Mouse (Mus musculus): ENCODE results near the gene Tfip11. TPM values are rescaled to one million over a fixed set of nuclear protein-coding genes. Genes with fewer than 3 reads are reported as not detected.

The Tfip11 gene
- polyA plus RNA-seq, 1 experiment from 2014 or later = 21.6 TPM

- 84% methylated on average over 6 of the region's 6 CpGs for WGBS
- no peak for ATAC-seq (ENCODE audit: insufficient number of reproducible peaks, low FRiP score)
- no peak overlapping the region for H3K4me2 ChIP-seq
- H3K9me3 ChIP-seq (replicated peaks) = no peaks in the 10 kb centered on the region
- no peaks in the 10 kb centered on the region for H3K27me3 ChIP-seq (replicated peaks)
- H3K4me1 ChIP-seq (replicated peaks) = peaks cover 12% of the 10 kb centered on the region
- no peak overlapping the region for H3K27ac ChIP-seq (ENCODE audit: poor library complexity, severe bottlenecking)
- H3K4me3 ChIP-seq = no peak overlapping the region
- H3K36me3 ChIP-seq = peaks cover 22% of the 10 kb centered on the region
- no peak overlapping the region for H3K9ac ChIP-seq
These were observed 18.2 kb downstream of the Tfip11 start for GRCm38 (mm10) chr5:112344092-112344960.

GRCm38 (mm10) chr5:112346211-112346965, 20.2 kb downstream of the Tfip11 start:
- Histone ChIP-seq H3K36me3 (peaks cover 37% of the 10 kb centered on the region), H3K4me3 (no peak overlapping the region), H3K9me3 (replicated peaks) (no peaks in the 10 kb centered on the region), H3K9ac (no peak overlapping the region), H3K4me2 (no peak overlapping the region), H3K27ac (ENCODE audit: poor library complexity, severe bottlenecking) (no peak overlapping the region), H3K27me3 (replicated peaks) (no peaks in the 10 kb centered on the region), H3K4me1 (replicated peaks) (peaks cover 12% of the 10 kb centered on the region)
- no peak for ATAC-seq (ENCODE audit: insufficient number of reproducible peaks, low FRiP score)
- WGBS = 79% methylated on average over 16 of the region's 16 CpGs

- no peak overlapping the region for H3K9ac ChIP-seq
- H3K27ac ChIP-seq (ENCODE audit: poor library complexity, severe bottlenecking) = no peak overlapping the region
- ATAC-seq (ENCODE audit: insufficient number of reproducible peaks, low FRiP score) = no peak
- 92% methylated on average over 8 of the region's 8 CpGs for WGBS
- no peak overlapping the region for H3K4me3 ChIP-seq
- 0 out of 2 replicates have a peak, but pooled peaks cover 3% of the 10 kb centered on the region for H3K27me3 ChIP-seq (replicated peaks)
- H3K4me1 ChIP-seq (replicated peaks) = no peaks in the 10 kb centered on the region
- H3K36me3 ChIP-seq = peaks cover 53% of the 10 kb centered on the region
- H3K9me3 ChIP-seq (replicated peaks) = no peaks in the 10 kb centered on the region
- H3K4me2 ChIP-seq = no peak overlapping the region
These were observed 23.0 kb downstream of the Tfip11 start for GRCm38 (mm10) chr5:112349169-112349568.

- WGBS = 81% methylated on average over 6 of the region's 6 CpGs
- no peak for ATAC-seq (ENCODE audit: insufficient number of reproducible peaks, low FRiP score)
- no peak overlapping the region for H3K27ac ChIP-seq (ENCODE audit: poor library complexity, severe bottlenecking)
- peaks cover 47% of the 10 kb centered on the region for H3K27me3 ChIP-seq (replicated peaks)
- no peaks in the 10 kb centered on the region for H3K9me3 ChIP-seq (replicated peaks)
- H3K9ac ChIP-seq = no peak overlapping the region
- H3K4me1 ChIP-seq (replicated peaks) = peaks cover 20% of the 10 kb centered on the region
- peaks cover 55% of the 10 kb centered on the region for H3K36me3 ChIP-seq
- no peak overlapping the region for H3K4me3 ChIP-seq
- no peak overlapping the region for H3K4me2 ChIP-seq
These were observed 29.3 kb downstream of the Tfip11 start for GRCm38 (mm10) chr5:112355493-112355892.

- 0 out of 2 replicates have a peak, but pooled peaks have one; percentile 36 for ATAC-seq (ENCODE audit: insufficient number of reproducible peaks, low FRiP score)
- no peak within 1 kb of the TSS for H3K4me2 ChIP-seq
- H3K27me3 ChIP-seq (replicated peaks) = peaks cover 47% of the 10 kb centered on the region
- peaks cover 20% of the 10 kb centered on the region for H3K4me1 ChIP-seq (replicated peaks)
- no peaks in the 10 kb centered on the region for H3K9me3 ChIP-seq (replicated peaks)
- WGBS = 57% methylated on average over 13 of the region's 13 CpGs
- no peak within 1 kb of the TSS for H3K9ac ChIP-seq
- no peak within 1 kb of the TSS for H3K4me3 ChIP-seq
- H3K36me3 ChIP-seq = peaks cover 51% of the 10 kb centered on the region
- no peak within 1 kb of the TSS for H3K27ac ChIP-seq (ENCODE audit: poor library complexity, severe bottlenecking)
These were observed 29.8 kb downstream of the Tfip11 start, which contains the start of gene Gm6583 for GRCm38 (mm10) chr5:112355910-112356309. Gm6583 (minus strand) TSS chr5:112356033.

- Histone ChIP-seq H3K9ac (no peak overlapping the region), H3K36me3 (peaks cover 47% of the 10 kb centered on the region), H3K4me2 (no peak overlapping the region), H3K9me3 (replicated peaks) (no peaks in the 10 kb centered on the region), H3K4me1 (replicated peaks) (peaks cover 20% of the 10 kb centered on the region), H3K27me3 (replicated peaks) (peaks cover 47% of the 10 kb centered on the region), H3K27ac (ENCODE audit: poor library complexity, severe bottlenecking) (no peak overlapping the region), H3K4me3 (no peak overlapping the region)
- WGBS = 73% methylated on average over 9 of the region's 9 CpGs
- no peak for ATAC-seq (ENCODE audit: insufficient number of reproducible peaks, low FRiP score)
These were observed 30.2 kb downstream of the Tfip11 start for GRCm38 (mm10) chr5:112356322-112356721.

- no peak for ATAC-seq (ENCODE audit: insufficient number of reproducible peaks, low FRiP score)
- H3K9me3 ChIP-seq (replicated peaks) = no peaks in the 10 kb centered on the region
- H3K4me2 ChIP-seq = 0 out of 2 replicates have a peak overlapping the region, but pooled peaks have one; percentile 3
- H3K4me3 ChIP-seq = no peak overlapping the region
- H3K27ac ChIP-seq (ENCODE audit: poor library complexity, severe bottlenecking) = no peak overlapping the region
- 46% methylated on average over 4 of the region's 4 CpGs for WGBS
- peaks cover 40% of the 10 kb centered on the region for H3K27me3 ChIP-seq (replicated peaks)
- H3K9ac ChIP-seq = no peak overlapping the region
- peaks cover 50% of the 10 kb centered on the region for H3K36me3 ChIP-seq
- peaks cover 20% of the 10 kb centered on the region for H3K4me1 ChIP-seq (replicated peaks)
These were observed 33.4 kb downstream of the Tfip11 start for GRCm38 (mm10) chr5:112359520-112359919.

- no peak overlapping the region for H3K4me3 ChIP-seq
- no peak overlapping the region for H3K27ac ChIP-seq (ENCODE audit: poor library complexity, severe bottlenecking)
- no peak overlapping the region for H3K4me2 ChIP-seq
- no peak for ATAC-seq (ENCODE audit: insufficient number of reproducible peaks, low FRiP score)
- peaks cover 51% of the 10 kb centered on the region for H3K36me3 ChIP-seq
- H3K4me1 ChIP-seq (replicated peaks) = peaks cover 20% of the 10 kb centered on the region
- peaks cover 35% of the 10 kb centered on the region for H3K27me3 ChIP-seq (replicated peaks)
- no peaks in the 10 kb centered on the region for H3K9me3 ChIP-seq (replicated peaks)
- H3K9ac ChIP-seq = no peak overlapping the region
- 84% methylated on average over 3 of the region's 3 CpGs for WGBS
These were observed 33.9 kb downstream of the Tfip11 start for GRCm38 (mm10) chr5:112360077-112360476.

GRCm38 (mm10) chr5:112364184-112364797, 38.1 kb downstream of the Tfip11 start:
- Histone ChIP-seq H3K36me3 (peaks cover 63% of the 10 kb centered on the region), H3K27ac (ENCODE audit: poor library complexity, severe bottlenecking) (no peak overlapping the region)

GRCm38 (mm10) chr5:112366879-112367278, 40.7 kb downstream of the Tfip11 start:
- Histone ChIP-seq H3K27ac (ENCODE audit: poor library complexity, severe bottlenecking) (no peak overlapping the region), H3K36me3 (peaks cover 86% of the 10 kb centered on the region), H3K4me1 (replicated peaks) (no peaks in the 10 kb centered on the region), H3K9ac (no peak overlapping the region), H3K4me3 (no peak overlapping the region), H3K4me2 (no peak overlapping the region), H3K9me3 (replicated peaks) (no peaks in the 10 kb centered on the region), H3K27me3 (replicated peaks) (peaks cover 6% of the 10 kb centered on the region)
- no peak for ATAC-seq (ENCODE audit: insufficient number of reproducible peaks, low FRiP score)
- WGBS = 95% methylated on average over 6 of the region's 6 CpGs

More at GRCm38 (mm10) chr5:112364184-112364797, 38.1 kb downstream of the Tfip11 start:
- Histone ChIP-seq H3K4me1 (replicated peaks) (peaks cover 9% of the 10 kb centered on the region), H3K4me2 (no peak overlapping the region), H3K4me3 (no peak overlapping the region), H3K27me3 (replicated peaks) (peaks cover 6% of the 10 kb centered on the region), H3K9me3 (replicated peaks) (no peaks in the 10 kb centered on the region), H3K9ac (no peak overlapping the region)
- ATAC-seq (ENCODE audit: insufficient number of reproducible peaks, low FRiP score) = no peak
- WGBS = 71% methylated on average over 10 of the region's 10 CpGs

- no peak for ATAC-seq (ENCODE audit: insufficient number of reproducible peaks, low FRiP score)
- Histone ChIP-seq H3K27me3 (replicated peaks) (peaks cover 6% of the 10 kb centered on the region), H3K36me3 (peaks cover 86% of the 10 kb centered on the region), H3K4me1 (replicated peaks) (no peaks in the 10 kb centered on the region), H3K27ac (ENCODE audit: poor library complexity, severe bottlenecking) (no peak overlapping the region), H3K9ac (no peak overlapping the region), H3K4me3 (no peak overlapping the region), H3K4me2 (no peak overlapping the region), H3K9me3 (replicated peaks) (no peaks in the 10 kb centered on the region)
- WGBS = 85% methylated on average over 4 of the region's 4 CpGs
These were observed 41.2 kb downstream of the Tfip11 start for GRCm38 (mm10) chr5:112367338-112367737.
